Mouse (Mus musculus) lung, embryonic 16.5 days (tissue): ENCODE data around the gene Sbk2. TPM values are rescaled to one million over a fixed set of nuclear protein-coding genes. Genes with fewer than 3 reads are reported as not detected.

ENCODE experiments used
- ATAC-seq: fragments of 200-750 bp; cut with Nextera tagmentation; 2 replicates; pipeline ENCODE4 v1.8.0; 2017; ENCODE audit warnings: low read depth, mild to moderate bottlenecking, moderate library complexity
- H3K27ac ChIP-seq: fragments of 300-500 bp; sonication (generic); 2 replicates; pipeline ENCODE4 v1.5.1; 2014; ENCODE audit warnings: mild to moderate bottlenecking, control low read depth, low read length
- H3K27me3 ChIP-seq: fragments of 300-500 bp; sonication (generic); 2 replicates; pipeline ENCODE4 v1.6.1; 2014; ENCODE audit warnings: low read depth, low read length, mixed read lengths; ENCODE audit not compliant: control insufficient read depth, insufficient read depth
- H3K36me3 ChIP-seq: fragments of 300-500 bp; sonication (generic); 2 replicates; pipeline ENCODE4 v1.6.1; 2014; ENCODE audit warnings: low read length; ENCODE audit not compliant: control insufficient read depth, insufficient read depth
- H3K4me1 ChIP-seq: fragments of 300-500 bp; sonication (generic); replicated peaks from 2 replicates; pipeline ENCODE4 v1.6.1; 2014; ENCODE audit warnings: low read length, mixed read lengths; ENCODE audit not compliant: control insufficient read depth, insufficient read depth
- H3K4me2 ChIP-seq: fragments of 300-500 bp; sonication (generic); 2 replicates; pipeline ENCODE4 v1.6.1; 2014; ENCODE audit warnings: low read depth, low read length, control low read depth
- H3K4me3 ChIP-seq: fragments of 300-500 bp; sonication (generic); 2 replicates; pipeline ENCODE4 v1.5.1; 2014; ENCODE audit warnings: mild to moderate bottlenecking, low read length, control low read depth
- H3K9ac ChIP-seq: fragments of 300-500 bp; sonication (generic); 2 replicates; pipeline ENCODE4 v1.6.1; 2014; ENCODE audit warnings: low read length, control low read depth
- H3K9me3 ChIP-seq: fragments of 300-500 bp; sonication (generic); 2 replicates; pipeline ENCODE4 v1.6.1; 2016; ENCODE audit warnings: low read length; ENCODE audit not compliant: control insufficient read depth
- WGBS: fragments of 180-500 bp; shearing (Covaris S2); extraction: QIAGEN DNeasy Blood & Tissue Kit; methylation state at CpG from one replicate; pipeline ENCODE4 v1.1.7; 2014; 5-methylcytosine and 5-hydroxymethylcytosine counted together
- polyA plus RNA-seq: library from polyadenylated mRNA; unstranded; fragments of >200 nt; fragmentation: Nextera tagmentation; extraction: Ambion mirVana; gene quantifications from 2 replicates; pipeline ENCODE4 v1.2.1, GENCODE M21; 2015

Sbk2 gene
- polyA plus RNA-seq, 1 experiment from 2014 or later = 0.85 TPM

- Histone ChIP-seq H3K9me3 (no peaks in the 10 kb centered on the region), H3K4me3 (no peak overlapping the region), H3K9ac (no peak overlapping the region), H3K27me3 (no peaks in the 10 kb centered on the region), H3K27ac (no peak overlapping the region), H3K4me1 (no peaks in the 10 kb centered on the region; the same call in 1 of the 2 replicates), H3K4me2 (no peak overlapping the region), H3K36me3 (no peaks in the 10 kb centered on the region)
- WGBS = 24% methylated on average over 9 of the region's 9 CpGs
- peak; percentile 37; the same call in 1 of the 2 replicates for ATAC-seq
Observed at GRCm38 (mm10) chr7:4940068-4940479, 24.1 kb downstream of the Sbk2 start.

DNA sequence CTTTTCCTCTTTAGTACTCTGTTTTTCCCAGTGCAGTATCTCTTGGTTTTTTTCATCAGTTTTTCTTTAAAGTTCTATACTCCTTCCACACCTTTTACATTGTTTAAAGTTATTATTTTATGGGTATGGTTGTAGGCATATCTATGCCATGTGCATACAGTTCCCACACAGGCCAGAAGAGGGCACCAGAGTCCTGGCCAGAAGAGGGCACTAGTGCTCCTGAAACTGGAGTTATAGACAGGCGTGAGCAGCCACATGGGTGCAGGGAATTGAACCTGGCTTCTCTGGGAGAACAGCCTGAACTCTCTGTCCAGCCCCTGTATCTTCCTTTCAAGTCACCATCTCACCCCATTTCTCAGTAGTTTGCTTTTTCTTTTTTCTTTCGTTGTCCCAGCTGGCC is 25.8 kb downstream of the Sbk2 start:
- Histone ChIP-seq H3K9ac (no peak overlapping the region), H3K27me3 (no peaks in the 10 kb centered on the region), H3K27ac (no peak overlapping the region), H3K36me3 (no peaks in the 10 kb centered on the region), H3K4me2 (no peak overlapping the region), H3K9me3 (no peaks in the 10 kb centered on the region), H3K4me3 (no peak overlapping the region), H3K4me1 (no peaks in the 10 kb centered on the region; the same call in 1 of the 2 replicates)
- 0 out of 2 replicates have a peak, but pooled peaks have one; percentile 46 for ATAC-seq
- 19% methylated on average over 2 of the region's 2 CpGs for WGBS

DNA sequence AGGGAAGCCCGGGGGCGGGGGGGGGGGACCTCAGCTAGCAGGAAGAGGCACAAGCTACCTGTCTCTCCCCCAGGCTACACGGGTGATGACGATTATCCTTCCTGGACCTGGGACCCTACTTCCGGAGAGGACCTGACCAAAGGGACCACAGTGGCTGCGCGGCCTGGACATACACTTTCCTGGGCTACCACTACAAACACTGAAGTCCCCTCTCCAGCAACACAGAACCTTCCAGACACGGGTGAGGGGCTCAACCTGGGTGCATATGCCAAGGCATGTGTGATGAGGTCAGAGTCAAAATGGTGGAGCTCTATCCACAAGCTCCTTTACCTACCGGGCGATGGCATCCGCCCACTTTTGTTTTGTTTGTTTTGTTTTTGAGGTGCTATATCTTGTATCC is 26.8 kb downstream of the Sbk2 start:
- H3K4me2 ChIP-seq = no peak overlapping the region
- ATAC-seq = no peak
- no peak overlapping the region for H3K4me3 ChIP-seq
- no peaks in the 10 kb centered on the region for H3K36me3 ChIP-seq
- 60% methylated on average over 11 of the region's 11 CpGs for WGBS
- no peaks in the 10 kb centered on the region for H3K9me3 ChIP-seq
- H3K27me3 ChIP-seq = no peaks in the 10 kb centered on the region
- no peak overlapping the region for H3K9ac ChIP-seq
- H3K4me1 ChIP-seq = no peaks in the 10 kb centered on the region
- H3K27ac ChIP-seq = no peak overlapping the region

GRCm38 (mm10) chr7:4936832-4937231 is 27.4 kb downstream of the Sbk2 start:
- Histone ChIP-seq H3K27me3 (no peaks in the 10 kb centered on the region), H3K4me3 (no peak overlapping the region), H3K4me2 (no peak overlapping the region), H3K9me3 (no peaks in the 10 kb centered on the region), H3K9ac (no peak overlapping the region), H3K36me3 (no peaks in the 10 kb centered on the region), H3K27ac (no peak overlapping the region), H3K4me1 (no peaks in the 10 kb centered on the region)
- WGBS = 67% methylated on average over 10 of the region's 10 CpGs
- ATAC-seq = no peak

GRCm38 (mm10) chr7:4934160-4934914 is 29.9 kb downstream of the Sbk2 start:
- H3K4me2 ChIP-seq = no peak overlapping the region
- 69% methylated on average over 4 of the region's 4 CpGs for WGBS
- no peak overlapping the region for H3K4me3 ChIP-seq
- no peaks in the 10 kb centered on the region for H3K9me3 ChIP-seq
- no peak overlapping the region for H3K9ac ChIP-seq
- no peak overlapping the region for H3K27ac ChIP-seq
- no peak for ATAC-seq
- H3K4me1 ChIP-seq = no peaks in the 10 kb centered on the region
- H3K36me3 ChIP-seq = no peaks in the 10 kb centered on the region
- H3K27me3 ChIP-seq = no peaks in the 10 kb centered on the region

- no peak overlapping the region for H3K9ac ChIP-seq
- H3K4me3 ChIP-seq = no peak overlapping the region
- H3K27me3 ChIP-seq = no peaks in the 10 kb centered on the region
- ATAC-seq = no peak
- H3K27ac ChIP-seq = no peak overlapping the region
- H3K4me1 ChIP-seq = no peaks in the 10 kb centered on the region
- H3K36me3 ChIP-seq = no peaks in the 10 kb centered on the region
- H3K4me2 ChIP-seq = no peak overlapping the region
- no peaks in the 10 kb centered on the region for H3K9me3 ChIP-seq
- WGBS = 73% methylated on average over 12 of the region's 12 CpGs
Observed at GRCm38 (mm10) chr7:4933103-4933502, 31.1 kb downstream of the Sbk2 start.

DNA sequence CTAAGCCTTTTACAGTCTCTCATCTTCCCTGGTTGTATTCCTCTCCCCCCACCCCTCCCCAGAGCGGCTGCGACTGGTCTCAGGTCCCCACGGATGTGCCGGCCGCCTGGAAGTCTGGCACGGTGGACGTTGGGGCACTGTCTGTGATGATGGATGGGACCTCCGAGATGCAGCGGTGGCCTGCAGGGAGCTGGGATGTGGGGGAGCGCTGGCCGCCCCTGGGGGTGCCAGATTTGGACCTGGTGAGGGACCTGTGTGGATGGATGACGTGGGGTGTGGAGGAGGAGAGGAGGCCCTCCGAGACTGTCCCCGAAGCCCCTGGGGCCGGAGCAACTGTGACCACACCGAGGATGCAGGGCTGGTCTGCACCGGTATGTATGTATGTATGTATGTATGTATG is 35.9 kb downstream of the Sbk2 start:
- no peak for ATAC-seq
- 48% methylated on average over 15 of the region's 17 CpGs for WGBS
- no peaks in the 10 kb centered on the region for H3K27me3 ChIP-seq
- peak overlapping the region; percentile 18 for H3K4me2 ChIP-seq
- peak overlapping the region; percentile 49; the same call in 1 of the 2 replicates for H3K9ac ChIP-seq
- H3K27ac ChIP-seq = no peak overlapping the region
- H3K36me3 ChIP-seq = no peaks in the 10 kb centered on the region
- peaks cover 26% of the 10 kb centered on the region for H3K4me1 ChIP-seq
- peak overlapping the region; percentile 27 for H3K4me3 ChIP-seq
- no peaks in the 10 kb centered on the region for H3K9me3 ChIP-seq

- Histone ChIP-seq H3K4me3 (peak overlapping the region; percentile 27), H3K4me2 (peak overlapping the region; percentile 18), H3K4me1 (peaks cover 32% of the 10 kb centered on the region), H3K27ac (no peak overlapping the region), H3K36me3 (no peaks in the 10 kb centered on the region), H3K9ac (0 out of 2 replicates have a peak overlapping the region, but pooled peaks have one; percentile 21), H3K9me3 (no peaks in the 10 kb centered on the region), H3K27me3 (no peaks in the 10 kb centered on the region)
- WGBS = 45% methylated on average over 8 of the region's 8 CpGs
- ATAC-seq = no peak
Observed at GRCm38 (mm10) chr7:4927711-4928110, 36.5 kb downstream of the Sbk2 start.

- H3K36me3 ChIP-seq = no peaks in the 10 kb centered on the region
- H3K9me3 ChIP-seq = no peaks in the 10 kb centered on the region
- no peak overlapping the region for H3K4me3 ChIP-seq
- H3K9ac ChIP-seq = no peak overlapping the region
- 71% methylated on average over 16 of the region's 16 CpGs for WGBS
- no peak overlapping the region for H3K27ac ChIP-seq
- no peak for ATAC-seq
- no peaks in the 10 kb centered on the region for H3K27me3 ChIP-seq
- H3K4me1 ChIP-seq = peaks cover 35% of the 10 kb centered on the region
- H3K4me2 ChIP-seq = no peak overlapping the region
Observed at GRCm38 (mm10) chr7:4926849-4927248, 37.4 kb downstream of the Sbk2 start.
